Mouse (Mus musculus) heart, embryonic 15.5 days (tissue): Measurements from ENCODE around the gene Syne3. TPM values are rescaled to one million over a fixed set of nuclear protein-coding genes. Genes with fewer than 3 reads are reported as not detected.

Experiments used
- ATAC-seq: fragments of 200-750 bp; cut with Nextera tagmentation; replicated peaks from 2 replicates; pipeline ENCODE4 v1.8.0; 2017; ENCODE audit warnings: low read depth, moderate TSS enrichment; ENCODE audit not compliant: insufficient number of reproducible peaks, insufficient read depth, low FRiP score
- H3K27ac ChIP-seq: fragments of 300-500 bp; sonication (generic); 2 replicates; pipeline ENCODE4 v1.5.1; 2015; ENCODE audit warnings: mild to moderate bottlenecking, inconsistent platforms
- H3K27me3 ChIP-seq: fragments of 300-500 bp; sonication (generic); 2 replicates; pipeline ENCODE4 v1.6.1; 2015; ENCODE audit warnings: inconsistent platforms
- H3K36me3 ChIP-seq: fragments of 300-500 bp; sonication (generic); 2 replicates; pipeline ENCODE4 v1.6.1; 2015; ENCODE audit warnings: mild to moderate bottlenecking, inconsistent platforms
- H3K4me1 ChIP-seq: fragments of 300-500 bp; sonication (generic); replicated peaks from 2 replicates; pipeline ENCODE4 v1.6.1; 2015; ENCODE audit warnings: inconsistent platforms
- H3K4me2 ChIP-seq: fragments of 300-500 bp; sonication (generic); 2 replicates; pipeline ENCODE4 v1.6.1; 2015; ENCODE audit warnings: inconsistent platforms, mild to moderate bottlenecking, moderate library complexity
- H3K4me3 ChIP-seq: fragments of 300-500 bp; sonication (generic); 2 replicates; pipeline ENCODE4 v1.5.1; 2015; ENCODE audit warnings: mild to moderate bottlenecking, inconsistent platforms
- H3K9ac ChIP-seq: fragments of 300-500 bp; sonication (generic); 2 replicates; pipeline ENCODE4 v1.6.1; 2015; ENCODE audit warnings: mild to moderate bottlenecking, inconsistent platforms
- H3K9me3 ChIP-seq: fragments of 300-500 bp; sonication (generic); replicated peaks from 2 replicates; pipeline ENCODE4 v1.6.1; 2016; ENCODE audit warnings: inconsistent platforms
- WGBS: fragments of 180-500 bp; shearing (Covaris S2); methylation state at CpG from one replicate; pipeline ENCODE4 v1.1.7; 2015; ENCODE audit warnings: mixed read lengths; 5-methylcytosine and 5-hydroxymethylcytosine counted together
- polyA plus RNA-seq: library from polyadenylated mRNA; unstranded; fragments of >200 nt; fragmentation: Nextera tagmentation; extraction: Ambion mirVana; gene quantifications from 2 replicates; pipeline ENCODE4 v1.2.1, GENCODE M21; 2015

Gene Syne3
- polyA plus RNA-seq, 1 experiment from 2014 or later, result 1.6 TPM

GRCm38 (mm10) chr12:105022776-105023175 is 13.2 kb upstream of the Syne3 start:
- Histone ChIP-seq H3K27me3 (no peaks in the 10 kb centered on the region), H3K4me3 (no peak overlapping the region), H3K9me3 (no peaks in the 10 kb centered on the region), H3K4me2 (no peak overlapping the region), H3K27ac (no peak overlapping the region), H3K9ac (no peak overlapping the region), H3K4me1 (peaks cover 19% of the 10 kb centered on the region), H3K36me3 (no peaks in the 10 kb centered on the region)
- ATAC-seq, result no peak
- WGBS, result 93% methylated on average over 9 of the region's 9 CpGs

DNA sequence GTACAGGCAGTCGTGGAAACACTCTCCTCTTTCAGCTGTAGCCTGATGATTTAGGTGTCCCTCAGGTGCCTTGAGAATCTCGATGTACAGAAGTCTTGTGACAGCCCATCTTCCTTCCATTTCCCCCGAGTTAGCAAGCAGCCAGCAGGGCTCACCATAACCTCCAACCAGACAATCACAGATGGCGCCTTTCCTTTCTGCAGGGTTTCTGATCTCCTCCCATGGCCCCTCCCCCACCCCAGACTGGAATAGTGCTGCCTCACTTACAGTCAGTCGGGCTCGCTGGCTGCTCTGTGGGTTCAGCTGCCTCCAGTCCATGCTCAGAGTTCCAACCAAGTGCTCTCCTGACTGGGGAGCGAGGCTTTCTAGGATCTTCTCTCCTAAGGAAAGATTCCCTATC is 12.5 kb upstream of the Syne3 start:
- Histone ChIP-seq H3K36me3 (no peaks in the 10 kb centered on the region), H3K9me3 (no peaks in the 10 kb centered on the region), H3K27me3 (no peaks in the 10 kb centered on the region), H3K4me3 (no peak overlapping the region), H3K4me2 (no peak overlapping the region), H3K4me1 (peaks cover 15% of the 10 kb centered on the region), H3K9ac (no peak overlapping the region), H3K27ac (no peak overlapping the region)
- 61% methylated on average over 7 of the region's 7 CpGs for WGBS
- ATAC-seq, result no peak

DNA sequence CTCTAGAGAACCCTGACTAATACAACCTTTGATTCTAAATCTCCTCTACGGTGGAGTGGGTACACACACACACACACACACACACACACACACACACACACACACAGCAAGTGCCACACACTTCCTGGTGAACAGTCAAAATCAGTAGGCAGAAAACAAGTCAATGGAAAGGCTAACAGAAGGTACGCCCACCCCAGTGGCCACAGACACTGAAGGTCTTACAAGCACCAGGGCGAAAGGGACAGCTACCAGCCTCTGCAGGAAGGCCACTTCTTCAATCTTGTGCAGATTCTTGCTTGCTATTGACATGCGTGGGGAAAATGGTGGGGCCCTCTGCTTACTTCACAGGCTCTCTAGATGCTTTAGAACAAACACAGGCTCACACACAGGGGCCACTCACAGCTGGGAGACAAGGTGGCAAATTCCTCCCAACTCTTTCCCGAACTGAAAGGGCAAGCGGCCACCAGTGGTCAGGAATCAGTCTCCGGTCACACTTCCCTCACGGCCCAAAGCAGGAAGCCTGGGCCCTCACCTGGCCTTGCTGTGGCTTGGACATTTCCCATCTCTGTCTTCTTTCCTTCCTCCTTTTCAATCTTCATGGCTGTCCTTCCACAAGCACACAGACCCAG is 11.9 kb upstream of the Syne3 start:
- H3K4me3 ChIP-seq, result no peak overlapping the region
- H3K9ac ChIP-seq, result no peak overlapping the region
- no peaks in the 10 kb centered on the region for H3K9me3 ChIP-seq
- no peak overlapping the region for H3K27ac ChIP-seq
- H3K36me3 ChIP-seq, result no peaks in the 10 kb centered on the region
- no peak for ATAC-seq
- WGBS, result 67% methylated on average over 8 of the region's 8 CpGs
- H3K4me2 ChIP-seq, result no peak overlapping the region
- no peaks in the 10 kb centered on the region for H3K27me3 ChIP-seq
- H3K4me1 ChIP-seq, result peaks cover 15% of the 10 kb centered on the region

DNA sequence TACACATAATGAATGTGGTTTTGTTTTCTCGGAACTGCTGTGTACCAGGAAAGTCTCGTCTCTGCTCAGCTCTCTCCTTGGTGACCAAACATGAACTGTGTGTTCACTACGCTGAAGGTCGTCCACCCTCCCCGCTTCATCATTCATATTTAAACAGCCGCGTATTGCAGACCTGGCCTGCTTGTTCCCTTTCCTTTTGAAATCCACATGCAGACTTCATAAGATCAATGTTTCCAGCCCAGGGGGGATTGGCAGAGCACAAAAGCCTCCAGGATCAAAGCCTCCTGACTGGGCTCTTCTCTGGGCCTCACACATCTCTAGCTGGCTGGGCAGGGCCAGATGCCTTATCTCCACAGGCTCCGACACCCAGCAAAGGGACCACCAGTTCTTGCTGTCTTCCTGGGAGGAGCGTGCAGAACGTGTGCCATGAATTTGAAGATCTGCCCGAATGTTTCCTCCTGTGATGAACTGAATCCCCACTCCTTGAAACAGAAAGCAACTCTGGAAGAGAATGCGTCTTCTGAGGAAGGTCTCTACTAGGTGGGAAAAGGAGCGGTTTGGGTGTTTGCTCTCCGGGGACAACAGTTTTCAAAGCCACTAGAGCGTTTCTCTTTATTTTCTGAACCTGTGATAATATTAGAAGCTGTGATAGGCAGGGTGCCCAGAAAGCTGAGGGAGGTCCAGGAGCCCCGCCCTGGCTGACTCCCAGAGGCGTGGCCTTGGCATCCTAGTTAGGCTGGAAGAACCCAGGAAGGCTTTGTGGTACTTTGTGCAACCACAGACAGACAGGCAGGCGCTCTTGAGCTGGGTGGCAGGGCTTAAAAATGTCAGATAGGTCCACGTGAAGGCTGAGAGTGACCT is 10.0 kb upstream of the Syne3 start:
- H3K4me3 ChIP-seq, result peak overlapping the region; percentile 21
- H3K9ac ChIP-seq, result 0 out of 2 replicates have a peak overlapping the region, but pooled peaks have one; percentile 19
- H3K27ac ChIP-seq, result peak overlapping the region; percentile 84

DNA sequence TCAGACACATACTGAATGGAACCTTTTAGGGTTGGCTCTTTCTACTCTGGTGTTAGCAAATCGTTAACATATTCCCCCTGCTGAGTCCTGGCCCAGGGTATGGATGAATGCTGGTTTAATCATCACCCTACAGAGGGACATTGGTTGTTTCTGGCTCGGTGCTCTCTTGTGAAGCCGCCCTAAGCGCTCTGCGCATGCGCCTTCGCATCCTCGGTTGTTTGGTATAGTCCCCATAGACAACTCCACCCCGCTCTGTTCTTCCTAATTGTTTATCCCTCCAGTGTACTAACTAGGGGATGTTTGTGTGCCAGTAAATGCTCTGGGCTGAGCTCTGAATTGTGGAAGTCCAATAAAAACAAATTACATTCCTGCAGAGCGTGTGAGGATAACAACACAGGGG is 7.0 kb upstream of the Syne3 start:
- Histone ChIP-seq H3K36me3 (no peaks in the 10 kb centered on the region), H3K4me3 (no peak overlapping the region), H3K27me3 (0 out of 2 replicates have a peak, but pooled peaks cover 5% of the 10 kb centered on the region), H3K9ac (no peak overlapping the region), H3K4me1 (peaks cover 19% of the 10 kb centered on the region), H3K27ac (no peak overlapping the region), H3K4me2 (no peak overlapping the region), H3K9me3 (no peaks in the 10 kb centered on the region)
- ATAC-seq, result no peak
- 75% methylated on average over 10 of the region's 10 CpGs for WGBS

More for the DNA sequence above, 10.0 kb upstream of the Syne3 start:
- H3K9me3 ChIP-seq, result no peaks in the 10 kb centered on the region
- 0 out of 2 replicates have a peak, but pooled peaks cover 2% of the 10 kb centered on the region for H3K27me3 ChIP-seq
- H3K36me3 ChIP-seq, result no peaks in the 10 kb centered on the region
- 38% methylated on average over 19 of the region's 19 CpGs for WGBS
- peak; percentile 81 for ATAC-seq
- peak overlapping the region; percentile 53 for H3K4me2 ChIP-seq
- H3K4me1 ChIP-seq, result peaks cover 12% of the 10 kb centered on the region

DNA sequence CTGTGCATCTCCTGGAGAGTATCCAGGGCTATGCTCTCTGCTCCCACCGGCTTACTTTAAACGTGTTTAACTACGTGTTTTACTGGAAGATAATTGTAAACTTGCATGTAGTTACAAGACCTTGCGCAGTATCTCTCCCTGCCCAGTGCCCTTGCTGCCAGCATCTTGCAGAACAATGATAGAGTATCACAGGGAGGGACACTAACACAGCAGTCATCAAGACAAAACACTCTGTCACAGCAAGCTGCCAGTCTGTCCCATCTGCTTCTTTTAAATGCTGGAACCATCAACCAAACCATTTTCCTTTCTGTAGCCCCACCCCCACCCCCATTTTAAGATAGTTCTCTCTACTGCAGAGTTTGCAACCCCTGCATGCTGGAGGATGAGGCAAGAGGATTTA is 6.6 kb upstream of the Syne3 start:
- WGBS, result 51% methylated on average over 4 of the region's 4 CpGs
- ATAC-seq, result no peak
- Histone ChIP-seq H3K27ac (no peak overlapping the region), H3K4me3 (no peak overlapping the region), H3K27me3 (peaks cover 9% of the 10 kb centered on the region; the same call in 1 of the 2 replicates), H3K4me1 (peaks cover 19% of the 10 kb centered on the region), H3K9ac (no peak overlapping the region), H3K36me3 (no peaks in the 10 kb centered on the region), H3K9me3 (no peaks in the 10 kb centered on the region), H3K4me2 (no peak overlapping the region)

DNA sequence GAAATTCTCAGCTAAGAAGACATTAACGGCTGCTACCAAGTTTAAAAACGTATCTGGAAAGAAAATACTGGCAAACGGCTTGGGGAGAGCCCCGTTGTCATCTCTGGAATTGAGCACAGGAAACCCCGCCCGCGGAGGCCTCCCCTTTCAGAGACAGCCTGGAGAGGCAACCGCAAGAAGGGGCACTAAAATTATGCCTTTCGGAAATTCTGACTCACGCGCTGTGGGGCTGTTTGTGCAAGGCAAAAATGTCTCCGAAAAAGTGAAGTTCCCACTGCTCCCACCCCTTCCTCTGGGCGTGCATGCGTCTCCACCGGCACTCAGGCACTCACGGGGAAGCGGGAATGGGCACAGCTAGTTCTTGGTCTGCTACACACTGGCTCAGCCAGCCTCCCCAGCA is 3.5 kb upstream of the Syne3 start:
- Histone ChIP-seq H3K9ac (no peak overlapping the region), H3K27ac (no peak overlapping the region), H3K9me3 (no peaks in the 10 kb centered on the region), H3K36me3 (no peaks in the 10 kb centered on the region), H3K4me1 (peaks cover 26% of the 10 kb centered on the region), H3K27me3 (peaks cover 23% of the 10 kb centered on the region; the same call in 1 of the 2 replicates), H3K4me2 (peak overlapping the region; percentile 50), H3K4me3 (peak overlapping the region; percentile 16; the same call in 1 of the 2 replicates)
- WGBS, result 16% methylated on average over 17 of the region's 17 CpGs
- ATAC-seq, result no peak

GRCm38 (mm10) chr12:105012314-105012713 is 2.7 kb upstream of the Syne3 start:
- no peak overlapping the region for H3K27ac ChIP-seq
- no peaks in the 10 kb centered on the region for H3K36me3 ChIP-seq
- H3K4me2 ChIP-seq, result no peak overlapping the region
- no peak overlapping the region for H3K4me3 ChIP-seq
- no peak overlapping the region for H3K9ac ChIP-seq
- ATAC-seq, result no peak
- peaks cover 26% of the 10 kb centered on the region for H3K27me3 ChIP-seq
- H3K4me1 ChIP-seq, result peaks cover 27% of the 10 kb centered on the region
- WGBS, result 90% methylated on average over 4 of the region's 4 CpGs
- H3K9me3 ChIP-seq, result no peaks in the 10 kb centered on the region

GRCm38 (mm10) chr12:105011589-105011988 is 2.0 kb upstream of the Syne3 start:
- Histone ChIP-seq H3K27me3 (peaks cover 30% of the 10 kb centered on the region), H3K9ac (no peak overlapping the region), H3K27ac (no peak overlapping the region), H3K4me1 (peaks cover 27% of the 10 kb centered on the region), H3K4me3 (no peak overlapping the region), H3K36me3 (no peaks in the 10 kb centered on the region), H3K9me3 (no peaks in the 10 kb centered on the region), H3K4me2 (no peak overlapping the region)
- 95% methylated on average over 1 of the region's 1 CpGs for WGBS
- ATAC-seq, result no peak

DNA sequence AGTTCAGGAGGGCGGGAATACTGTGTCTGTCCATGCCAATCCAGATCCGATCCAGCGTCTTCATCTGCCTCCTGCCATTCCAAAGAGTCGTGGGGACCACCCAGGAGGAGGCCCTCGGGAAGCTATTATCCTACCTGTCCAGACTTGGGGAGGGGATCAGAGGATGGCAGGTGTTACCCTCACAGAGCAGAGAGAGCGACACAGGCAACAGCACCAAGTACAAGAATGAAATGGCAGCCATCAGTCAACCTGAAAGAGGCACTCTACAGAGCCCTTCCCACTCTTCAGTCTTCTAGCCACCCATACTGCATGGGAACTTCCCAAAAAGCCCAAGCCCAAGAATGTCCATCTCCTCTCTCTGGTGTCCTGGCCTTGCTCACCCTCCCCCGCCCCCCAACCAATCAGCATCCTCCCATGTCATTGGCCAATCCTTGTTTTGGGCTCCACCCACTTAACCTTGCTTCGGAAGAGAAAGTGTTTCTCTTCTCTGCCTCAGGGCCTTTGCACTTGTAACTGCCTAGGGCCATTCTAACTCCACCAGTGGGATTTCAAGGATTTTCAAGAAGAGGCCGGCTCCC is 693 bp upstream of the Syne3 start:
- H3K27ac ChIP-seq, result no peak overlapping the region
- peak overlapping the region; percentile 85 for H3K4me2 ChIP-seq
- H3K4me1 ChIP-seq, result peaks cover 27% of the 10 kb centered on the region
- peak overlapping the region; percentile 79 for H3K4me3 ChIP-seq
- no peaks in the 10 kb centered on the region for H3K36me3 ChIP-seq
- 0 out of 2 replicates have a peak, but pooled peaks have one; percentile 0 for ATAC-seq
- H3K9me3 ChIP-seq, result no peaks in the 10 kb centered on the region
- peak overlapping the region; percentile 68 for H3K9ac ChIP-seq
- 25% methylated on average over 9 of the region's 9 CpGs for WGBS
- H3K27me3 ChIP-seq, result peaks cover 32% of the 10 kb centered on the region

DNA sequence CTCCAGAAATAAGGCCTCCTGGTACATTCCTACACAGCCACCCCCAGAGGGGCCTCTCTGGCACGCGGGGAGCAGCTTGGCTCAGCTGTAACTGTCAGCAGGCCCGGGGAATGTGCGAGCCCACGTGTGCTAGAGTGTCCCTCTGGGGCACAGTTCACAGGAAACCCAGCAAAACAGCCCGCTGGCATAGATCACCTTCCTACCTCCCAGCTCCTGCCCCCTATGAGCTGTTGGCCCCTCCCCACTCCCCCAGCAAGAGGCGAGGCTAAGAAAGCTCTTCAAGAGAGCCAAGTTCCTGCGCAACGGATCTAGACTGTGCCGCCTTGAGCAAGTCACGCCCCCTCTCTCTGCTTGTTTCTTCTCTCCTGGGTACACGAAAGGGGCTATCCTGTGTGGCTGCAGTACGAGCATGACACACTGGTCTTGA is 844 bp downstream of the Syne3 start:
- under 1% methylated on average over 13 of the region's 13 CpGs for WGBS
- Histone ChIP-seq H3K4me3 (peak overlapping the region; percentile 79), H3K9me3 (no peaks in the 10 kb centered on the region), H3K4me1 (peaks cover 30% of the 10 kb centered on the region), H3K27me3 (peaks cover 30% of the 10 kb centered on the region), H3K36me3 (no peaks in the 10 kb centered on the region), H3K9ac (peak overlapping the region; percentile 68), H3K27ac (peak overlapping the region; percentile 66), H3K4me2 (peak overlapping the region; percentile 85)
- peak; percentile 59 for ATAC-seq
